Mouse (Mus musculus) heart, postnatal 14 days (tissue): ENCODE results near the gene Gm17387. TPM values are rescaled to one million over a fixed set of nuclear protein-coding genes. Genes with fewer than 3 reads are reported as not detected.

Experiments
- DNase-seq, 2 experiments: peaks; one replicate each; pipeline ENCODE4 v3.0.0; 2021 to 2022
- intact Hi-C: fragments of 180-260 bp; cut with DNase I; formaldehyde crosslinking; loops from one replicate; pipeline ENCODE4 v1.15.1; 2025
- long read RNA-seq, 2 experiments: library from polyadenylated mRNA; stranded (forward); transcript quantifications; one replicate each; pipeline ENCODE4 v2.0.0; 2021
- total RNA-seq, 2 experiments: library from RNA; stranded (reverse); gene quantifications; 2 replicates each; pipeline ENCODE4 v1.2.3; 2021

Gm17387 gene
- total RNA-seq = not detected
- long read RNA-seq, experiment 1 = 0 reads
- long read RNA-seq, experiment 2 = 0 reads

DNA sequence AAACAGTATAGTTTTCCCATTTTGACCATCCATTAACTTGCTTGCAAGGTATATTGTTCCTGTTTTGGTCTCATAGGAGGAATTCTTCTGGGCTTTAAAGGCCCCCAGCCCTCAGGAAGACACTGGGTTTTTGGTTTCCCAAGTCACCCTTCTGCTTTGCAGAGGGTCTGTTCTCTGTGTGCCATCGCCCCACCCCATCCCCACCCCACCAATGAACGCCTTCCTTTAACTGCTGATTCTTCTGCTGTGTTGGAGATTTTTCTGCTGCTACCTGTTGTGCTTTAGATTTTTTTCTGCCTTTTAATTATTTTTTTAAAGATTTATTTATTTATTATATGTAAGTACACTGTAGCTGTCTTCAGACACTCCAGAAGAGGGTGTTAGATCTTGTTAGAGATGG lies at the start of gene Gm17387:
TSS of gene Gm17387 (plus strand) at position 301 of the 400 bp plus-strand sequence.
- DNase-seq = no peak
- intact Hi-C loops = no loop called here

DNA sequence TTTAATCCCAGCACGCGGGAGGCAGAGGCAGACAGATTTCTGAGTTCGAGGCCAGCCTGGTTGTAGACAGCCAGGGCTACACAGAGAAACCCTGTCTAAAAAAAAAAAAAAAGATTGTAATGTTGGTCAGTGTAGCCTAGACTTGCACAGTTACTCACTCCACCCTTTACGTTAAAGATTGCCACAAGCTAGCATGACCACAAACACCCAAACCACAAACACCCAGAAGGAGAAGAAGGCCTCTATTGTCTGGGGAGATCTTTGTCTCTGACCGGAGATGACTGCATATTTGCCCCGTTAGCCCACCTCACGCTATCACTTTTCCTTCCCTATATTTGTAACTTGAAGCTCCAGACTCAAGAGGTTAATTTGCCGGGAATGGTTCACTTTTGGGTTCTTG lies 47.2 kb upstream of the Gm17387 start:
- intact Hi-C loops = no loop called here
- DNase-seq = no peak

GRCm38 (mm10) chr7:140982971-140983370 lies 46.0 kb upstream of the Gm17387 start:
- DNase-seq = no peak
- intact Hi-C loops = no loop called here

- intact Hi-C loops = no loop called here
- no peak for DNase-seq
Observed at GRCm38 (mm10) chr7:140987182-140988138, 41.5 kb upstream of the Gm17387 start.

- DNase-seq = no peak
- intact Hi-C loops = no loop called here
Observed at GRCm38 (mm10) chr7:140989022-140989421, 39.9 kb upstream of the Gm17387 start.

DNA sequence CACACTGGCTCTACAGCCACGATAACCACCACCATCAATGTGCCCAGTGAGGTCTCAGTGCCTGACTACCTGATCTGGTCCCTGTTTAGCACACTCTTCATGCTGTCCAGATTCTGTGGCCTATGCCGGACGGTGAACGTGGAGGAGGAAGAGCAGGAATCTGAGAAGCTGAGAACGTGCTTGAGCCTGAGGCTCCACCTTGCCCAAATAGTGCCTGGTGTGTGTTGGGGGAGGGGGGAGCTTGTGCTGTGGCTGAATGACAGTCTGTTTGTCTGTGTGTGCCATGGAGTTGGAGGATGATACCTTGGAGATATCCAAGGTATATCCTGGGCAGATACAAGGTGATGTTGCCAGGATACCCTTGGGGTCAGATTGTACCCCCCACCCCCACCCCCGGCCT lies 38.7 kb upstream of the Gm17387 start:
- no peak for DNase-seq
- intact Hi-C loops = no loop called here

DNA sequence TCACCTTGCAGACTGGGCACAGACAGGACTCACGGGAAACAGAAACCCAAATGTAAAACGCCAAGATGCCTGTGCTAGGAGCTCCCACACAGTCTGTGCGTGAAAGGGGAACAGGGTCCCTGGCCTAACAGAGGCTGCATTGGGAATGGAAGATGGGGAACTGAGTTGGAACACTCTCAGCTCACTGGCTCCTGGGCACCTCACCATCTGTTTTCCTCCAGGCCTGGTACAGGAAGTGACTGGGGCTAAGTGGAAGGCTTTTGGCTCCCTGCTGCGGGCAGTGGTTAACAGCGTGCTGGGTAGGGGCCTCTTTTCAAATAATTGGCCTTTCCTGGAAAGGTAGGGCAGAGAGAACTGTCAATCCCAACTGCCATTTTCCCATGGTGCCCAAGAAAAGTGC lies 38.3 kb upstream of the Gm17387 start:
- DNase-seq = no peak
- intact Hi-C loops = no loop called here

- intact Hi-C loops = no loop called here
- DNase-seq = no peak
Observed at GRCm38 (mm10) chr7:140991117-140991689, 37.7 kb upstream of the Gm17387 start.

GRCm38 (mm10) chr7:140997817-140998216 lies 31.1 kb upstream of the Gm17387 start:
- intact Hi-C loops = no loop called here
- DNase-seq = no peak

DNA sequence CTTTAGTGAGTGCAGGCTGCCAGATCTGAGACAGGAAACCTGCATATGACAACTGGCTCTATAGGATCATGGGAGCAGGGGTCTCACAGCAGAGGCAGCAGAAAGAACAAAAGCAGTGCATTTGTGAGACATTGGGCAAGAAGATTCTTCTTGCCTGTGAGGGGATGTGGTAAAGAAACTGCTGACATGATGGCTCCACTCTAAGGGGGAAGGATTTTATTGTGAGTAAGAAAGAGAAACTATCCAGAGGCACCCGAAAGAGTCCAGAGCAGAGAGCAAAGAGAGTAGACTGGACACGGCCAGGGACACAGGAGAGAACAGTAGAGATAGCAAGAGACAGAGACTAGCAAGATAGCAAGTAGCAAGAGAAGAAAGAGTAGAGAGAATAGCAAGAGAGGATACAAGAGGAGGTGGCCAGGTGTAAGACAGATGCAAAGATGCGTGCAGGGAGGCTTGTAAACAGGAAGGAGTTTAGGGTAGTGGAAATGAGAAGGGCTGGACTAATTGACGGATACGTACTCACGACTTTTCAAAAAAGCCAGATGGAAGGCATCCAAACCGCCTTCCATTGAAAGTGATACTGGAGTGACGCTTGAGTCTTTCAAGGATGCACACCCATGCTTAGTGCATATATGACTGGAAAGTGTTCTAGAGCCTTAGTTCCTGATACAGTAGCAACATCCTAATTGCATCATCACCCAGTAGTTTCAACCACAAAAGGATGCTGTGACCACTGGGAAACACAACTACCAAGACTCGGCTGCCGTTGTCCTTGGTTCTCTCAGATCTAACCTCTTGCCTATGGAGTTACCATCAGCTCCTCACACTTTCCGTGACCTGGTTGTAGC lies 29.9 kb upstream of the Gm17387 start:
- no peak for DNase-seq
- intact Hi-C loops = no loop called here

DNA sequence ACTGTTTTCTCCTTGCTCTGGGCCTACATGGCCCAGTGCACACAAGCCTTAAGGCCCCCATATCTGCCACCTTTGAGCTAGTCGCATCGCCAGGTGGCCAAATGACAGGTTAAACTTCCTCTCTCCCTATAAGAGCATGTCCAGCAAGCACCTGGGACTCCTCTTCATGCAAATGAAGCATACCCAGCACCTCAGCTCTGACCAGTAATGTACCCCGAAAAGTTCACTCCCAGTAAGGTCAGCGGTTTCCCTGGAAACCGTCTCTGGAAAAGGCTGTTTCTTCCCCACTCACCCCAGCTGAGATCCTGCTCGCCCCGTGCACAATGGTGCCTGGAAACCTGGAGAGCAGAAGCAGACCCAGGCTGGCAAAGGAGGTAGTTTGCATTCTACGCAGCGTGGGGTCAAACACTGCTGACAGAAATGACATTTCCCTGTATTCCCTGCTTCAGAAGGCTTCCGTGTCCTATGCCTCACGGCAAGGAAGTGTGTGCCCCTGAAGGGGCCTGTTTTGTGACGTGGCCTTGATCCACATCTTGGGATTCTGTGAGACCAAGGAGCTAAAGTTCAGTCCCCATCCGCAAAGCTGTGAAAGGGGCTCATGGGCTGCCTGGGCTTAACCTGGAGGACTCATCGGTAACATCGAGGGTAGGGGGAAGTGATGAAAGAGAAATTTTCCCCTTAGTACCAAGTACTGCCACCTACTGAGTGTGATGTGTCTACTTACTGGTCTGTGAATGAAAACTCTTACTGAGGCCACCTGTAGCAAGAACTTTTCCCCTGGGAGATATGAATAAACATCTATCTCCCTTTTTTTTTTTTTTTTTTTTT lies 27.8 kb upstream of the Gm17387 start:
- intact Hi-C loops = no loop called here
- no peak for DNase-seq

- DNase-seq = no peak
- intact Hi-C loops = no loop called here
Observed at GRCm38 (mm10) chr7:141003248-141004010, 25.5 kb upstream of the Gm17387 start.

- no peak for DNase-seq
- intact Hi-C loops = loop anchor here (5.0 kb wide), 1 partner anchor 34 kb away; no protein-coding TSS in a partner anchor
Observed at GRCm38 (mm10) chr7:141006446-141006845, 22.5 kb upstream of the Gm17387 start.

- DNase-seq = peak in 1 of 2 experiments; percentile 22
- intact Hi-C loops = loop anchor here (5.0 kb wide), 1 partner anchor 35 kb away; no protein-coding TSS in a partner anchor
Observed at GRCm38 (mm10) chr7:141006914-141007313, 22.0 kb upstream of the Gm17387 start.

DNA sequence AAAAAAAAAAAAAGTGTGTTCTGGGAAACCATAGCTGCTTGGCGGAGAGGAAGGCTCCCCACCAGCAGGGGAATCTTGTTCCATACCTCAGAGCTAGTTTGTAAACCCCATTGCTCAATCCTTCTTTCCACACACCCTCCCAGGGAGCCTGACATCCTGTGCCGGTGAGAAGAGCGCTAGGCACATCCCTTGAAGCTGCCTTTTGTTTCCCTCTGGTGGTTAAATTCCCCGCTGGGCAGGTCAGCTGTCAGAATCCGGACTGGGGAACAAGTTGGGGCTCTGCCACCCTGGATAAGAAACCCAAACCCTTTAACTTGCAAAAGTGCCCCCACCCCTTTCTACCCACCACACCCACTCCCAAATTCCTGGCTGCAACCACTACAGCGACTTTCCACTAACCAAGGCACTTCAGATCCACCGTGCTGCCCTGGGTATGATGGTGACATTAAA lies 20.6 kb upstream of the Gm17387 start:
- intact Hi-C loops = loop anchor here (2.0 to 5.0 kb wide), 4 partner anchors 36 to 168 kb away; no protein-coding TSS in a partner anchor
- DNase-seq = peak; percentile 35 to 42

DNA sequence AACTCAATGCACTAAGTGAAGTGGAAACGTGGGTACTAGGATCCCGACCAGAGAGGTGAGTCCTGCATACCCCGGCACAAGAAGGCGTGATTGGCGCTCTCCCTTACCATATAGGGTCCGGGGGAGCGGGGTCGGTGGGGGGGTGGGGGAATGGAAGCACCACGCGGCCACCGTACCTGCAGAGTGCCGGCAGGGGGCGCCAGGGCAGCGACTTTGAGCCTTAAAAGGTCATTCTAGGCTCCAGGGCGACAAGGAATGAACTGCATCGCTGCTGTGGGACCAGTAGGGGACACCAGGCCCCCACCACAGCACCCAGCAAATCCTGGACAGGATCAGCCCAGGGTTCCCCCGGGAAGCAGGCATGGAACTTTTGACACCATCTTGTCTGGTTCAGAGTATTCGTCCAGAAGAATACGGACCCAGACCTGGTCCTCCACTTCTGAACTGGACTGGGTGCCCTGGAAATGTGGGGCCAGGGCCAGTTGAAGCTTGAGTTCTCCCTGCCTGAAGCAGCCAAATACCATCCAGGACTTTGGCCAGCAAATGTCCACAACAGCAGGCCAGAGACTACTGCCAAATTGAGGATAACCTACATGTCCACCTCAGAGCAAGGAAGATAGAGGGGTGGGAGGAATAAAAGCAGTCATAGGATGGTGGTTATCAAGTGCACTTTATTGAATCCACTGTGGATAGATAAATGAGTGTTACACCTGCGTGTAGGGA lies 19.8 kb upstream of the Gm17387 start:
- intact Hi-C loops = loop anchor here (1.0 to 5.0 kb wide), 5 partner anchors 37 to 168 kb away; no protein-coding TSS in a partner anchor
- peak; percentile 86 to 90 for DNase-seq

DNA sequence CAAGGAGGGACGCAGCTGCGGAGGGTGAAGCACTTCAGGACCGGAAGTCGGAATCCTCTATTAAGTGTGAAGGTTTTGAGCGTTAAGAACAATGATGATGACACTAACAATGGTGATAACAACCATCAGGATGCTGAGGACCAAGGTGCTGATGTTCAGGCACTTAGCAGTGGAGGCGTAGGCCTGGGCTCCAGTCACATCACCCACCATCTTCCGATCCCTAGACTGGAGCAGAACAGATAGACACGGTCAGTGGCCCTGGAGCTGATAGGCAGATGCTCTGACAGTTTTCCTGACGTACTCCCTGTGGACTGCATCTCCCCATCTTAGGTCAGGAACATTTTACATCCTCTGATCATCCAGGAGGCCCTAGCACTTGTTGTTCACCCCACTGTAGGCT lies 19.3 kb upstream of the Gm17387 start:
- intact Hi-C loops = loop anchor here (1.0 to 5.0 kb wide), 5 partner anchors 37 to 167 kb away; no protein-coding TSS in a partner anchor
- peak in 1 of 2 experiments; percentile 10 for DNase-seq

DNA sequence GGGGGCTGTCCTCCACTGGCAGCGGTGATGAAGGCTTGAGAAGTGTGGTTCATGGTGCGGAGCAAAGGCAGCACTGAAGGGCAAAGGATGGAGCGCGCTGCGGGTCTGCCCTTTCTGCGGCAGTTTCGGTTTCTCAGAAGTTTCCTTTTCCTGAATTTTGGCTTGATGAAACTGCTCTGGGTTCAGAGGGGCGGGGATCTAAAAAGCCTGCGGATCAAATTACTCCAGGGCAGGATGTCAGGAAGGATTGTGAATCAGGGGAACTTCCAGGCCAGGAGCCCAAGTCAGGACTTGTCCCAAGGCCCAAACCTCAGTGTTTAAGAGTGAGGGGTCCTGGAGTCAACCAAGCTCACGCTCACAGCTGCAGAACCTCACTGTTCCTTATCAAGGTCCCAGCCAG lies 18.3 kb upstream of the Gm17387 start, which contains the start of gene Ifitm3:
TSS of gene Ifitm3 (minus strand) at position 178 of the 400 bp plus-strand sequence.
- DNase-seq = peak; percentile 59
- intact Hi-C loops = no loop called here
